Mouse (Mus musculus): ENCODE results near the gene Lrmda.

Gene Lrmda

DNA sequence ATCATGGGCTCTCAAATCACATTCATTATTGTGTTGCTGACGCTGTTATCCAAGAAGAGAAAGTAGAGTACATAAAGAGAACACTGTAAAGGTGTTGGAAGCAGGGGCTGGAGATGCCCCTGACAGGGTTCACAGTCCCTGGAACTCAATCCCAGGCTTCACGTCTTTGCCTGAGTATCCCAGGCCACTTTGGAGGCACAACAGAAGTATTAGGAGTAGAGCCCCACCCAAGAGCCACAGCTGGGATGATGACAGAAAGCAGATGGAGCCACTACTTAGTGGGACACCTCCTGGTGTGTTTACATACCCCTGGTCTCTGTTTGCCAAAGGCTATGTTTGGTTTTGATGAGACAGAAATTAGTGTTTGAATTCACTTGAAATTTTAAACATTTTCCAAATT, 899.4 kb downstream of the Lrmda start:
- no peak for DNase-seq

GRCm38 (mm10) chr14:22921152-22921551, 901.6 kb downstream of the Lrmda start:
- DNase-seq, result no peak

GRCm38 (mm10) chr14:22921796-22922195, 902.3 kb downstream of the Lrmda start:
- no peak for DNase-seq

DNA sequence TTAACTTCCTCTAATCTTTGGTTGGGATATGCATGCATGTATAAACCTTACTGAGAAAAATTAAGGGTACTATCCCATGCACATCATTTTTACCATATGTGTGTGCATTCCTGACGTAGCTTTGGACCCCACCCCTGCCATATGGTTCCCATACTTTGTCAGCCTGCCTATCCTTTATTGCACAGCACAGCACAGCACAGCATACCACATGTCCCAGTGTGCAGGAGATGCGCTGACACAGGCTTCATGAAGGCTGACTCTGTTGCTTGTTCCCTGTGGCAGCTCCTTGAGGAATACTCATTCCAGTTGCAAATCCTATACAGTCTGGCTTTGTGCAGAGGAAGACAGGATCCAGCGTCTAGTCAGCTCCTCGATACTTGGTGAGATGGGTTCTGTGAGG, 903.1 kb downstream of the Lrmda start:
- no peak for DNase-seq

GRCm38 (mm10) chr14:22923251-22923650, 903.7 kb downstream of the Lrmda start:
- DNase-seq, result no peak

DNA sequence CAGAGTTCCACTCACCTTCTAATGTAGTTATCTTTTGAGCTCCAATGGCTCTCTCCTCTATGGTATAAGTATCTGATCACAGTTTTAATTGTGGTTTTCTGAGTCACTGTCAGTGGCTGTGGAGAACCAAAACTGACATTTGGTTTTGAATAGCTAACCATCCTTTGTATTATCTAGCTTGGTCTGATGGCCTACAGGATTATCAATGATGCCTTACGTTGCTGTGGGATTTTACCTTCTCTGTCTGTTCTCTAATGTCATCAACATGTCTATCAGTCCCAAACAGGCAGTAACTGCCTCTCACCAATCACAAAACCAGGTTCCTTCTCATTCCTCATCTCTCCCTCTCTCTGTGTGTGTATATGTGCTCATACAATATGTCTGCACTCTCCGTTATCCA, 908.8 kb downstream of the Lrmda start:
- no peak for DNase-seq

- DNase-seq, result no peak
Observed at GRCm38 (mm10) chr14:22928683-22929082, 909.2 kb downstream of the Lrmda start.

- no peak for DNase-seq
Observed at GRCm38 (mm10) chr14:22929585-22929984, 910.1 kb downstream of the Lrmda start.

DNA sequence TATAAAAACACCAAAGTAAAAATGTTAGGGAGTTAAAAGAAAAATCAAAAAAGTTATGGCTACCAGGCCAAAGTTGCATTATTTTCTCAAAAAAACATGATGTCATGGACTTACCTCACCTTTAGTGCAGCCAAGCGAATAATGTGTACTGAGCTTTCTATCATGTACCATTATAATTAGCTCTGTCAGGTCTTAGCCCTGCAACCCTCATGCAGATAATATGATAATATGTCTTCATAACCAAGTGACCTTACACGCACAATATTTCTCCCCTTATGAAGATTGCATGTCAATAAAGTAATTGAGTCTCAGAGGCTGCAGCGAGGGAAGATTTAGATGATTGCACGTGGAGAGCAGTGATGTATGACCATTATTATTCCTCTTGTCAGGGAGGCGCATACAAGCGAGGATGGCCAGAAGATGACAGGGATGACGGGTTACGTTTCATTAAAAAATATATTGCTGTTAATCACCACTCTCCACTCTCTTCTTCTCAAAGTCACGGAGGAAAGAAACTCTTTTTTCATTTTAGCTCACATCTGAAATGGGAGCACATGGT, 911.1 kb downstream of the Lrmda start:
- no peak for DNase-seq

DNA sequence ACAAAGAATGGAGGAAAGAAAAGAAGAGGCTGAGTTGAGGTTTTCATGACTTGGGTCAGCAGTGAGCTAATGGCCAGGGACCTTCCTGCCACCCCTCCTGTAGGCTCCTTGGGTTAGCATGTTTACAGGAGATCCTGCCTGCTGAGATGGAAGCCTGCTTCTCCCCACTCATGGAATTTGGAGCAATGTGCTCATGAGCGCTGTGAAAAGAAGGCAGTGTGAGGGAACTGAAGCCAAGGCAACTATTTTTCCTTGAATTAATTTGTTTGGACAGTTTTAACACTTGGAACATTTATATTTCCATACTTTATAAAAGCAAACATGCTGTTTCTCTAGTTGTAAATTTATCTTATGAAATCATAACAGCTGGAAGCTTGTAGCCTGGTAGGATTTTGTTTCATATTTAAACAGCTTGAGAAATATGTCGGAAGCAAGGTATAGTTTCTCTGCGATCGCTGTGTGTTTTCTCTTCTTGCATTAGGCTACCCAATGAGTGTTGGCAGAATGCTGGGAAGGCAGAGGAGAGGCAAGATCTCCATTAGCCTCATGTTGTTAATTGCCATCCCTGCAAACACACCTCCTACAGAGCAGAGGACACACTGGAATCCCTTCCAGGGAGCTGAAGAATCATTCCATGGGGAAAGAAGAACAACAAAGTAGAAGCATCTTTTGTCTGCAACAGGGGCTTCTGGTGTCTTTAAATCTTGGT, 911.8 kb downstream of the Lrmda start:
- DNase-seq, result no peak

DNA sequence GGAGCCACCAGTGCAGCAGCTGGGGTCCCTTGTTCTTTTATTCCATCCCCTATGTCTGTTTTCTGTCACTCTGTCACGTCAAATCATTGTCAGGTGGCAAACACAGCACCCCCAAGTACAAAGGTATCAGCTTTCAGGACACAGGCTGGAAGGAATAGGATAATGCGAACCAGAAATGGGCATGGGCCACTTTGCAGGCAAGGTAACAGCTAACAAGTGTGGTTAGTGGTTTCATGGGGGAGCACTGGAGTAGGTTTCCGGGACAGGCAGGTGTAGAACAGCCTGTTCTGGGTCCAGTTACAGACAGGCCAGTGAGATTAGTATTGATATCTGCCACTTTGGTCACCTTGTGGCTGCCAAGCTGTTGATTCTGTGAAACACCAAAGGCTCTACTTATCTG, 917.2 kb downstream of the Lrmda start:
- DNase-seq, result no peak

DNA sequence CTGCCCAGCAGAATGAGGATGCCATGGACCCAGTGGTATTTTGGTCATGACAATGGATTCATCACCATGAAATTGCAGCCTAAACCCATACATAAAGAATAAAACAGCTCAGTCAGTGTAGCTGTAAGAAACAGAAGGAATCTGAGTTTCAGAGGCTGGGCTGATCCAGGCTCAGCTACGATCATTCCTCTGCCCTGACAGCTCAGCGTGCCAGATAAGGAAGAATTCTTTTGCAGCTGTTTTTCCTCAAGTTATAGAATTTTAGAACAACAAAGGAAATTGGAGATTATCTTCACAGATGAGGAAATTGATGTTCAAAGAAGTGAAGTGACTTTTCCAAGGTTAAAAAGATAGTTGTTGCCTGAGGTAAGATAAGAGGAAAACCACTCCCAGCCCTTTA, 921.1 kb downstream of the Lrmda start:
- no peak for DNase-seq

GRCm38 (mm10) chr14:22942569-22942968, 923.1 kb downstream of the Lrmda start:
- DNase-seq, result no peak

- no peak for DNase-seq
Observed at GRCm38 (mm10) chr14:22949466-22949865, 930.0 kb downstream of the Lrmda start.

GRCm38 (mm10) chr14:22952981-22953380, 933.5 kb downstream of the Lrmda start:
- no peak for DNase-seq

- no peak for DNase-seq
Observed at GRCm38 (mm10) chr14:22960166-22960565, 940.7 kb downstream of the Lrmda start.

- no peak for DNase-seq
Observed at GRCm38 (mm10) chr14:22964796-22965660, 945.5 kb downstream of the Lrmda start.

DNA sequence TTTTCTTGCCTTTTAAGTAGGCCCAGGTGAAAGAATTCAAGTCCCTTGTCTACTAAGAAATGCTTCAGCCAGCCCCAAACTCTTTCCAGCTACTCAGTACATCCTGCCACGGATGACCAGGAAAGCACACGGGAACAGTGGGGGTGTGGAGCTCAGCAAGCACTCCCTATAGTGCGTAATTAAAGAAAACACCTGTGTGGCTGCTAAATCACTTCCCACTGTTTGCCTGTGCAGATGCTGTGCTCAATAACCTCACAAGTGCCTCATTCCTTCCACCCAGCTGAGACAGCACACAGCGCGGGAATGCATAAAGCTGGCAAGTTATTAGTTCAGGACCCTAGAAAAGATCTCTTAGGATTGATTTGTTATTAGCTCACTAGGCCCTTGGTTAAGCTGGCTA, 949.2 kb downstream of the Lrmda start:
- DNase-seq, result no peak

GRCm38 (mm10) chr14:22986736-22987135, 967.2 kb downstream of the Lrmda start:
- no peak for DNase-seq

GRCm38 (mm10) chr14:22988090-22988669, 968.7 kb downstream of the Lrmda start:
- DNase-seq, result no peak

DNA sequence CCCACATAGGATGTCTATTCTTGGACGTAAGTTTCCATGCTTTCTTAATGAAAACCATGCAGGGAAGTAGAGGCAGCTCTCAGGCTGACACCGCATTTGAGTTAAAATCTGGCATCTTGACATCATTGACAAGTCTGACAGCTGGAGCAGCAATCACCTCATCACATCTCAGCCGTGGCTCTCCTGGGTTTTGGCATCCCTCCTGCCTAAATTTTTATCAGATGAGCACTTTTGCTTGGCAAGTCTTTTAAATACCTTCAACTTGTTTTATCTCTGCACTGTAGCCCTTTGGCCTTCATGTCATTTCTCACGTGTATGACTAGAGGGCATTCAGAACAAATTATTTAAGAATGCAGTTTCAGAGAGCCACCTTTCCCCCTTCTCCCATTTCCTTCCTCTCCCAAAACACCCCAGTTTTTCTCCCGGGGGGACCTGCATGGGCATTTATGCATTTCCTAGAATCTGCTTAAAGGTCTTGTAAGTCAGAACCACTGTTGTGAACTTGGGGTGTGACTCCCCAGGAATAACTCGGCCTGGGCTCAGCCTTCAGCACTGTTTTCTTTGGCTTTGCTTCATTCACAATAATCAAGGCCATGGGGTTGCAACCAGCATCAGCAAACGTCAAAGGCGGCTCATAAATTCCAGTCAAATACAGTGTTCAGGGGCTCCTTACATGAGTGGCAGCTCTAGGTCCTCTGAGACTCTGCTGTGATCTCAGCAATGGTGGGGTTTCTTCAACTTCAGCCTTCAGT, 975.8 kb downstream of the Lrmda start:
- DNase-seq, result no peak

GRCm38 (mm10) chr14:22998906-22999305, 979.4 kb downstream of the Lrmda start:
- no peak for DNase-seq

DNA sequence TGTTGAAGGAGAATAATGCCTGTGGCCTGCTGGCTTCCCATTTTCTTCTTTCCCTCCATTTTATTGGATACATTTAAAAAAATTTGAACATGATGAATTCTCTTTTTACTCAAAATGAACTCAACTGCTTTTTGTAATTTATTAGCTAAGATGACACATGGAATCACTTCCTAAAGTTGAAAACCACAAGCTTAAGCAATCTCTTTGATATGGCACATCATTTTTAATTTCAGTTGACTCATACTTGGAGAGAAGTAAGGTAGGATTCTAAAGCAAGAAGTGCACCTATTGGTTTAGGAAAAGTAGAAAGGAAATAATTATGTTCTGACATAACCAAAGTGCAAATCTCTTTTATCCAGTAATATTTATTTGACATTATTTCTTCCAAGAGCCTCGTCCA, 992.5 kb downstream of the Lrmda start:
- no peak for DNase-seq
